Mouse (Mus musculus) embryonic facial prominence, embryonic 15.5 days (tissue): ENCODE data around the gene Eef1akmt3. TPM values are rescaled to one million over a fixed set of nuclear protein-coding genes. Genes with fewer than 3 reads are reported as not detected.
"Not testable (repeated sequence)": the region's sequence is repeated elsewhere in the genome, so short reads cannot be mapped to it uniquely, and the experiment has no call there.

Experiments used
- ATAC-seq: fragments of 200-750 bp; cut with Nextera tagmentation; 2 replicates; pipeline ENCODE4 v1.8.0; 2017; ENCODE audit warnings: low read depth, moderate TSS enrichment; ENCODE audit not compliant: insufficient number of reproducible peaks, low FRiP score, low TSS enrichment
- H3K27ac ChIP-seq: fragments of 300-500 bp; sonication (generic); replicated peaks from 2 replicates; pipeline ENCODE4 v1.5.1; 2015; ENCODE audit warnings: mild to moderate bottlenecking, inconsistent platforms
- H3K27me3 ChIP-seq: fragments of 300-500 bp; sonication (generic); 2 replicates; pipeline ENCODE4 v1.6.1; 2015; ENCODE audit warnings: inconsistent platforms
- H3K36me3 ChIP-seq: fragments of 300-500 bp; sonication (generic); 2 replicates; pipeline ENCODE4 v1.6.1; 2015; ENCODE audit warnings: mild to moderate bottlenecking, inconsistent platforms
- H3K4me1 ChIP-seq: fragments of 300-500 bp; sonication (generic); 2 replicates; pipeline ENCODE4 v1.6.1; 2015; ENCODE audit warnings: inconsistent platforms
- H3K4me2 ChIP-seq: fragments of 300-500 bp; sonication (generic); replicated peaks from 2 replicates; pipeline ENCODE4 v1.6.1; 2015; ENCODE audit warnings: mild to moderate bottlenecking, inconsistent platforms
- H3K4me3 ChIP-seq: fragments of 300-500 bp; sonication (generic); replicated peaks from 2 replicates; pipeline ENCODE4 v1.5.1; 2015; ENCODE audit warnings: mild to moderate bottlenecking, inconsistent platforms
- H3K9ac ChIP-seq: fragments of 300-500 bp; sonication (generic); 2 replicates; pipeline ENCODE4 v1.6.1; 2015; ENCODE audit warnings: inconsistent platforms
- H3K9me3 ChIP-seq: fragments of 300-500 bp; sonication (generic); replicated peaks from 2 replicates; pipeline ENCODE4 v1.6.1; 2016; ENCODE audit warnings: inconsistent platforms
- WGBS: fragments of 180-500 bp; shearing (Covaris S2); methylation state at CpG from one replicate; pipeline ENCODE4 v1.1.7; 2015; 5-methylcytosine and 5-hydroxymethylcytosine counted together
- polyA plus RNA-seq: library from polyadenylated mRNA; unstranded; fragments of >200 nt; fragmentation: Nextera tagmentation; extraction: Ambion mirVana; gene quantifications from 2 replicates; pipeline ENCODE4 v1.2.1, GENCODE M21; 2015

Gene Eef1akmt3
- polyA plus RNA-seq, 1 experiment from 2014 or later = 1.3 TPM

DNA sequence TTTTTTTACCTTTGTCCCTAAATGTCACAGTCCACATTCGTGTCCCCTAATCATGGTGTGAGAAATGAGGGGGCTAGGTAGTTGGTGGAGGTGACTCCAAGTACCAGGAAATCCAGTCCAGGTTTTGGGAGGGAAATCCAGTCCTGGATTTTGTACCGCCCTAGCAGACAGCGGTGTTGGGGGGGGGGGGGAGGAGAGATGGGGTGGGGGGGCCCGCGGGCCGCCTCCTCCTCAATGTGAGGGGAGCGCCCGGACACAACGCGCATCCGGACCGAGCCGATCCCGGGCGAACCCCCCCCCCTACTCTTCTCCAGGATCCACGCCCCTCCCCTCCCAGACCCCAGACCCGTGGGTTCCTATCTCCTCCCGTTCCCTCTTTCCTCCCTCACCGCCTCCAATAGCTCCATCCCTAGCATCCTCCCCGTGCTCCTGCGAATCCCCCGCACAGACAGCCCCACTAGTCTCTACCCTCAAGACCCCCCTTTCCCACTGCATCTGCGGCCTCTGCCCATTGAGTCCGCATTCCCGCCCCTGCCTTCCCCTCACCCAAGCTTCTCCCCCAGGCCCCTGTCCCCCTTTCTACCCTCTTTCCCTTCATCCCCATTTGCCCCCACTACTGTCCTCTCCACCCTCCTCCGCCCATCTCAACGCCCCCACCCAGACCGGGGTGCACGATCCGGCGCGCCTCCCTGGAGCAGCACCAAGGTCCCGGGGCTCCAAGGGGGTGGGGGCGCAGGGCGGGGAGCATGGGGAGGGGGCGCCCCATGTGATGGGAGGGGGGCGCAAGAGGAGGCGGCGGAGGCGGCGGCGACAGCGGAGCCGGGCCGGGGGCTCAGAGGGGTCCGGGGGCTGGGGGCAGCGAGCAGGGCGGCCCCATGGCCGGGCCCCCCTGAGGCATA, 37.6 kb upstream of the Eef1akmt3 start:
- Histone ChIP-seq H3K36me3 (no peaks in the 10 kb centered on the region), H3K27ac (no peak overlapping the region), H3K27me3 (peaks cover 77% of the 10 kb centered on the region), H3K4me2 (peak overlapping the region; percentile 93), H3K4me1 (peaks cover 45% of the 10 kb centered on the region), H3K4me3 (peak overlapping the region; percentile 57), H3K9me3 (no peaks in the 10 kb centered on the region), H3K9ac (peak overlapping the region; percentile 24)
- 1% methylated on average over 41 of the region's 49 CpGs for WGBS
- no peak for ATAC-seq

DNA sequence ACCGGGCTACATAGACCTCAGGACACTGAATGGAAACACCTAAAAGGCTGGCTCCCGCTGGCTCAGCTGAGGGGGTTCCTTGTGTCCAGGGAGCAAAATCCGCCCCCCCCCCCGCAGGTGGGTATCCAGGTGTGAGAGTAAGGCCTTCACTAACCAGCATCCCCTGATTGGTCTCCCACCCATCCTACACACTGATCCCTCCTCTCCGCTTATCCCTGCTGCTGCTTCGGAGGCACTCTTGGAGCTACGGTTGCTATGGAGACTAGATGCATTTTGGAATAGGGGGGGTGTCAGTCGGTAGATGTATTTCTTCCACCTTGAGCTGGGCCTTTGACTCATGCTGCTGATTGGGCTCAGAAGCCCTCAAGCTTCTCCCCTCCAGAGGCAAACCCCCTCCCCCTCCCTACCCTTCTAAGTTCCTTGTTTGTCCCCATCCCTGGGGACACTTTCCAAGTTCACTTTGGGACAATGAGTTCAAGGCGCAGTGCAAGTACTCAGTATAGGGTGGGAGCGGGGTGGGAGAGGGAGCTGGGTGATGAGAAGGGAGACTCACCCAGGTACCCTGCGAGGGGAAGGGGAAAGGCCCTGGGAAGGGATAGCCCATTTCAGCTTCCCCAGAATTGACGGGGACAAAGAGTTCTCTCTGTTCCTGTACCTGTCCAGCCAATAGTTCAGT, 36.8 kb upstream of the Eef1akmt3 start:
- H3K36me3 ChIP-seq = no peaks in the 10 kb centered on the region
- H3K9me3 ChIP-seq = no peaks in the 10 kb centered on the region
- H3K4me3 ChIP-seq = peak overlapping the region; percentile 57
- 6% methylated on average over 12 of the region's 12 CpGs for WGBS
- H3K4me1 ChIP-seq = peaks cover 45% of the 10 kb centered on the region
- H3K4me2 ChIP-seq = peak overlapping the region; percentile 93
- ATAC-seq = no peak
- H3K27me3 ChIP-seq = peaks cover 72% of the 10 kb centered on the region
- no peak overlapping the region for H3K27ac ChIP-seq
- no peak overlapping the region for H3K9ac ChIP-seq

DNA sequence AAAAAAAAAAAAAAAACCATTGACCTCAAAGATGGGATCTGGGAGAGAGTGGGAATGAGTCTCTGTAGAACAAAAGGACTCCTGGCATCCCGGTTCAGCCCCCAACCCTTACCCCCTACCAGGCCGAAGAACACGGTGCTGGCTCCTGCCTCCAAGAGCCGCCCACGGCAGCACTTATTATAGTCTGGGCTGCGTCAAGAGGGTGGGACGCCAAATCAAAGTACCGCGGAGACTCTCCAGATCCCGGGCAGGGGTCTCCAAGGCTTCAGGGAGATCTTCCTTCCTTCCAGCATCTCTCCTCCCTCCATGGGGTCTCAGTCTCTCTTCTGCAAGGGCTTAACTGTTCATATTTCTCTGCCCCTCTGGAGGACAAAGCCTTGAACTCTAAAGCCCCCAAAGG, 36.2 kb upstream of the Eef1akmt3 start:
- H3K9me3 ChIP-seq = no peaks in the 10 kb centered on the region
- no peaks in the 10 kb centered on the region for H3K36me3 ChIP-seq
- H3K27me3 ChIP-seq = peaks cover 65% of the 10 kb centered on the region
- H3K27ac ChIP-seq = no peak overlapping the region
- H3K4me1 ChIP-seq = peaks cover 45% of the 10 kb centered on the region
- no peak overlapping the region for H3K4me2 ChIP-seq
- no peak overlapping the region for H3K4me3 ChIP-seq
- H3K9ac ChIP-seq = no peak overlapping the region
- no peak for ATAC-seq
- 10% methylated on average over 10 of the region's 10 CpGs for WGBS

DNA sequence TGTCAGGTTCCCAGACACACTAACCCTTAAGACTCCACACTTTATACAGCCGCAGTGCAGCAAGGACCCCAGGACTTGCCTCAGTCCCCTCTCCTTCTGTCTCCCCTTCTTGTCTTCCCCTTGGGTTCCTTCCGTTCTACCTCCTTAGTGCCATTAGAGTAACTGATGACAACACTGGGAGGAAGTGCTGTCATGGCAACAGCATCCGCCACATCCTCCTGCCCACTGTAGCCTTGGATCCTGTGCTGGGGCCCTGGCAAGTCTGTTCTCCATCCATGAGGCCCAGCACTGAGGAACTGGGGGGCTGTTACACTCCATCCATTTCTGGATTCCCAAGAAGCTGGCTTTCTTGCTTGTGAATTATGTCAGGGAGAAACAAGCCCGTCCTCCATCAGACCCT, 34.8 kb upstream of the Eef1akmt3 start:
- H3K36me3 ChIP-seq = no peaks in the 10 kb centered on the region
- no peaks in the 10 kb centered on the region for H3K9me3 ChIP-seq
- H3K9ac ChIP-seq = no peak overlapping the region
- peaks cover 52% of the 10 kb centered on the region for H3K27me3 ChIP-seq
- H3K4me1 ChIP-seq = peaks cover 36% of the 10 kb centered on the region
- WGBS = 42% methylated on average over 4 of the region's 4 CpGs
- H3K4me2 ChIP-seq = no peak overlapping the region
- H3K27ac ChIP-seq = no peak overlapping the region
- H3K4me3 ChIP-seq = no peak overlapping the region
- ATAC-seq = no peak

DNA sequence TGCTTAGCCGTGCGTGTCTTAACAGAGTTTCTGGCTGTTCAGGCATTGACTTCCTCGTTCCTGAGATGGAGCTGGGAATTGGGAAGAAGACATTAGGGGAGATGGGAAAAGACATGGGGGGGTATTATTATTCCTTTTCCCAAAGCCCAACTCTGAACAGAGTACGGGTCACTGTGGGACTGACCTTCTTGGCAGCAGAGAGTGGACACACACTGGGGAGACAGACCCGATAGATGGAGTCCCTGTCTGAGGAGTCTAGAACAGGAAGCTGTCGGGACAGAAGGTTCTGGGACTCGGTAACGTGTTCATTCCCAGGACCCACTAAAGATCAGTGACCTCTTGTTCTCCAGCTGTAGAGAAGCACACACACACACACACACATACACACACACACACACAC, 34.3 kb upstream of the Eef1akmt3 start:
- H3K27me3 ChIP-seq = peaks cover 47% of the 10 kb centered on the region
- H3K36me3 ChIP-seq = no peaks in the 10 kb centered on the region
- WGBS = 62% methylated on average over 8 of the region's 8 CpGs
- peaks cover 36% of the 10 kb centered on the region for H3K4me1 ChIP-seq
- ATAC-seq = no peak
- H3K4me2 ChIP-seq = no peak overlapping the region
- no peaks in the 10 kb centered on the region for H3K9me3 ChIP-seq
- H3K27ac ChIP-seq = no peak overlapping the region
- no peak overlapping the region for H3K9ac ChIP-seq
- H3K4me3 ChIP-seq = no peak overlapping the region

DNA sequence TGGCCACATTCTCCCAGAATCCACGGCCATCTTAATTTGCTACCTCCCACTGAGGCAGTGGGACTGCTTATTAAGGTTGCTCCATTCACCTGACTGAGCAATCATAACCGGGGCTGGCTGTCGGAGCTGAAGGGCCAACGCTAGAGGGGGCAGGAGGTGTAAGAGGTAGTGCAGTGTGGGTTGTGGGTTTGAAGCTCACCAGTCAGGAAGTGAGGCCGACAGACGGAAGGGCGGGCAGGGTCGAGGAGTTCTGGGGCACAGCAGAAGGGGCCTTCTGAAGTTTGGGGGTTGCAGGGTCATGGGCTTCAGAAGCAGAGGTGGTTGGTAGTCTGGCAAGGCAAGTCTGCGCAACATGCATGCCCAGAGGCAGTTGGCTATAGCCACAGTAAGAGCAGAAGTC, 33.8 kb upstream of the Eef1akmt3 start, which contains the start of gene Agap2:
TSS of gene Agap2 (plus strand) at position 205 of the 400 bp plus-strand sequence.
- H3K9ac ChIP-seq = no peak within 1 kb of the TSS
- 64% methylated on average over 9 of the region's 9 CpGs for WGBS
- no peak within 1 kb of the TSS for H3K27ac ChIP-seq
- peaks cover 42% of the 10 kb centered on the region for H3K27me3 ChIP-seq
- H3K9me3 ChIP-seq = no peaks in the 10 kb centered on the region
- ATAC-seq = no peak
- H3K36me3 ChIP-seq = no peaks in the 10 kb centered on the region
- H3K4me2 ChIP-seq = no peak within 1 kb of the TSS
- H3K4me1 ChIP-seq = peaks cover 31% of the 10 kb centered on the region
- no peak within 1 kb of the TSS for H3K4me3 ChIP-seq

DNA sequence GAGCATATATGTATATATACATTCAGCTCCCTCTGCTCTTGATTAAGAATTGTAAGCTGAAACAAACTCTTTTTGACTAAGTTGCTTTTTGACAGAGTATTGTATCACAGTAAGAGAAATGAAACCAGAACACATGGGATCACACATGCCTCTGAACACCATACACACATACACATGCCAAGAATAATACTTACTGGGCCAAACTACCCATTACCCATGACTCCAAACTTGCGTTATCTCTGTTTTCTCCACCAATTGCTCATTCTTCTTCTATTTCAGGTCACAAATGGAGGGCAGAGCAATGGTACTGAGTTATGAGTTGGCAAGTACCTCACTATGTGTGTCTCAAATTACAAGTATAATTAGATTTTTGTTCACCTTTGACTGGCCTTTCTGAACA, 32.7 kb upstream of the Eef1akmt3 start:
- no peaks in the 10 kb centered on the region for H3K36me3 ChIP-seq
- 84% methylated on average over 1 of the region's 1 CpGs for WGBS
- H3K27ac ChIP-seq = no peak overlapping the region
- no peak overlapping the region for H3K4me3 ChIP-seq
- peaks cover 26% of the 10 kb centered on the region for H3K4me1 ChIP-seq
- H3K4me2 ChIP-seq = no peak overlapping the region
- ATAC-seq = no peak
- no peaks in the 10 kb centered on the region for H3K9me3 ChIP-seq
- peaks cover 31% of the 10 kb centered on the region for H3K27me3 ChIP-seq
- H3K9ac ChIP-seq = no peak overlapping the region

DNA sequence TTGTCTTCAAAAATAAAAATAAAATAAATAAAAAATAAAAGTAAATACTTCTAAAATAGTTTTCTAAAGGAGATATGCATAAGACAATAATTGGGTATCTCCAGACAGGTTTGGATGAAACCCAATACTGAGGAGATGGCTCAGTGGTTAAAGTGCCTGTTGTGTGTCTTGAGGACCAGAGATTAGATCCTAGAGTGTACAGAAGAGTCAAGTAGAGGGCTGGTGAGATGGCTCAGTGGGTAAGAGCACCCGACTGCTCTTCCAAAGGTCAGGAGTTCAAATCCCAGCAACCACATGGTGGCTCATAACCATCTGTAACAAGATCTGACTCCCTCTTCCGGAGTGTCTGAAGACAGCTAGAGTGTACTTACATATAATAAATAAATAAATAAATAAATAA, 31.7 kb upstream of the Eef1akmt3 start:
- not testable (repeated sequence) for H3K4me3 ChIP-seq, H3K9ac ChIP-seq, H3K9me3 ChIP-seq, H3K36me3 ChIP-seq, H3K27ac ChIP-seq, ATAC-seq, H3K4me2 ChIP-seq
- H3K4me1 ChIP-seq = peaks cover 27% of the 10 kb centered on the region
- 66% methylated on average over 2 of the region's 2 CpGs for WGBS
- peaks cover 23% of the 10 kb centered on the region for H3K27me3 ChIP-seq

DNA sequence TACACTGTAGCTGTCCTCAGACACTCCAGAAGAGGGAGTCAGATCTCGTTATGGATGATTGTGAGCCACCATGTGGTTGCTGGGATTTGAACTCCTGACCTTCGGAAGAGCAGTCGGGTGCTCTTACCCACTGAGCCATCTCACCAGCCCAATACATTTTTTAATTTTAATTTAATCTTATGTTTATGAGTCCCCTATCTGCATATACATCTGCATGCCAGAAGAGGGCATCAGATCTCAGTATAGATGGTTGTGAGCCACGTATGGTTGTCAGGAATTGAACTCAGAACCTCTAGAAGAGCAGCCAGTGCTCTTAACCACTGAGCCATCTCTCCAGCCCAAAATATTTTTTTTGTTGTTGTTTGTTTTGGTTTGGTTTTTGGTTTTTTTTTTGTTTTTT, 31.0 kb upstream of the Eef1akmt3 start:
- H3K9me3 ChIP-seq, ATAC-seq, H3K27ac ChIP-seq, H3K9ac ChIP-seq, H3K4me2 ChIP-seq, H3K4me3 ChIP-seq: not testable (repeated sequence)
- Histone ChIP-seq H3K27me3 (peaks cover 16% of the 10 kb centered on the region), H3K4me1 (peaks cover 24% of the 10 kb centered on the region), H3K36me3 (peaks cover 15% of the 10 kb centered on the region)
- 77% methylated on average over 4 of the region's 4 CpGs for WGBS

DNA sequence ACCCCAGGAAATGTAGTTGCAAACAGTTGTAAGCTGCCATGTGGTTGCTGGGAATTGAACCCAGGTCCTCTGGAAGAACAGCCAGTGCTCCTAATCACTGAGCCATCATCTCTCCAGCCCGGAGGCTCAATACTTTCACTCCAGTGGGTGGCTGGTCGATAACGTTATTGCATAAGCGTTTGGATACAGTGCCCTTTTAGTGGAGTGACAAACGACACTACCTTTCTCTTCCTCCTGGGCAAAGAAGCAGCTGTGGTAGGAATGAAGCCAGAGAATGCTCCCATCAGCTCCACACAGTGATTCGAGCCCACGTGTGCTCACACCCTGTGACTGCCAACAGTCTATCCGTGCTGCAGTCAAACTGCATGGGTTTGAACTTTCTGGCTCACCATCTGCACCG, 29.9 kb upstream of the Eef1akmt3 start:
- H3K9ac ChIP-seq = no peak overlapping the region
- 74% methylated on average over 9 of the region's 9 CpGs for WGBS
- H3K27ac ChIP-seq = no peak overlapping the region
- peaks cover 24% of the 10 kb centered on the region for H3K4me1 ChIP-seq
- no peak for ATAC-seq
- no peaks in the 10 kb centered on the region for H3K9me3 ChIP-seq
- peaks cover 6% of the 10 kb centered on the region for H3K27me3 ChIP-seq
- peaks cover 26% of the 10 kb centered on the region for H3K36me3 ChIP-seq
- H3K4me3 ChIP-seq = peak overlapping the region; percentile 73
- peak overlapping the region; percentile 67 for H3K4me2 ChIP-seq

DNA sequence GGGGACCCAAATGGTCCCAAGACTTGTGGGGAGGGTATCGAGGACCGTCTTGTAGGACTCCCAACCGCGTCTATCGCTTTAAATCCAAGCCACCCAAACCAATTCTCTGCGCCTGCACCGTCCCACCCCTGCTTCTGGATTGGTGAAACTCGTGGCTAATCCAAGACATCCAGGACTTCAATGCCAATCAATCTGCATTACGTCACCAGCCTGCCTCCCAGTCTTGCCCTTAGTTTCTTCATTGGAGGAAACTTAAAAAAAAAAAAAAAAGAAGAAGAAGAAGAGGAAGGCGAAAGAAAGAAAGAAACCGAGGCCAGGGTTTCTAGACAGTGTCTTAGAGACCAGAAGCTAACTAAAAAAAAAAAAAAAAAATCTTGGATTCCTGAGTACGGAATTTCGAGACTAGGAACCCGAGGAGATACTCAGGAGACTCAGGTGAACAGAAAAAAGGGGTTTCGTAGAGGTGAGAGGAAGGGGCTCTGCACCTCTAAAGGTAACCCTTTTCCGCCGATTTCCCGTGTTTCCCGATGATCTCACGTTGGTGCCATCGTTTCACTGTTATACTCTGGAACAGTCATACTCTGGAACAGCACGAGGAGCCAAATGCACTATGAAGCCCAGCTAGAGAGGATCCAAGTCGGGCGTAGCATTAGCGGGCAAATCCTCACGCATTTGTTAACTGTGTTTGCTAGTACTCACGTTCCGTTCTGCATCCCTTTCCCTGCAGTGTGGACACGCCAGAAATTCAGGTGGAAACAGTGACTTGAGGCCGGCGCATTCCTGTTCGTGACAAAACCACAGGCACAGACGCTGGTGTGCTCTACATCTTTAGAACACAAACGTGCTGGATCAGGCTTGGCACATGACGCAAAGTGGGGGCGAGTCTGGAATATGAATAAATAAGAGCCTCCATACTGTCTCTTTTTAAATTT, 29.1 kb upstream of the Eef1akmt3 start, which contains the start of gene Tspan31:
TSS of gene Tspan31 (minus strand) at position 75 of the 932 bp plus-strand sequence.
- Histone ChIP-seq H3K36me3 (peaks cover 33% of the 10 kb centered on the region), H3K4me1 (peaks cover 24% of the 10 kb centered on the region), H3K9me3 (no peaks in the 10 kb centered on the region), H3K27me3 (peaks cover 3% of the 10 kb centered on the region), H3K4me2 (peak within 1 kb of the TSS; percentile 67), H3K27ac (peak within 1 kb of the TSS; percentile 95), H3K9ac (peak within 1 kb of the TSS; percentile 59), H3K4me3 (peak within 1 kb of the TSS; percentile 73)
- WGBS = under 1% methylated on average over 36 of the region's 36 CpGs
- ATAC-seq = peak; percentile 93
